Mouse (Mus musculus) small intestine, adult 2 months (tissue): ENCODE data around the gene Zfyve26. TPM values are rescaled to one million over a fixed set of nuclear protein-coding genes. Genes with fewer than 3 reads are reported as not detected.

ENCODE experiments used
- H3K27ac ChIP-seq: fragments of 200-500 bp; 2 replicates; pipeline ENCODE4 v1.5.1; 2012; ENCODE audit warnings: low read depth, low read length, control low read depth, inconsistent platforms; ENCODE audit not compliant: insufficient read depth
- H3K27me3 ChIP-seq: fragments of 200-500 bp; 2 replicates; pipeline ENCODE4 v1.6.1; 2012; ENCODE audit warnings: mild to moderate bottlenecking, moderate library complexity, low read length, inconsistent platforms; ENCODE audit not compliant: control insufficient read depth, insufficient read depth
- H3K36me3 ChIP-seq: fragments of 200-500 bp; 2 replicates; pipeline ENCODE4 v1.6.1; 2012; ENCODE audit warnings: mild to moderate bottlenecking, low read length, control low read depth, inconsistent platforms; ENCODE audit not compliant: control insufficient read depth, insufficient read depth
- H3K4me1 ChIP-seq: fragments of 200-500 bp; 2 replicates; pipeline ENCODE4 v1.6.1; 2012; ENCODE audit warnings: low read length, inconsistent platforms, mixed read lengths; ENCODE audit not compliant: control insufficient read depth, insufficient read depth, insufficient read length
- H3K4me3 ChIP-seq: fragments of 200-500 bp; 2 replicates; pipeline ENCODE4 v1.5.1; 2012; ENCODE audit warnings: low read depth, mild to moderate bottlenecking, control low read depth, inconsistent platforms, low read length, moderate library complexity
- CTCF ChIP-seq: fragments of 200-500 bp; IDR thresholded peaks from 2 replicates; pipeline ENCODE4 v1.5.1; 2012; ENCODE audit warnings: low read depth, mild to moderate bottlenecking, control low read depth, inconsistent platforms, low read length, moderate library complexity, mixed read lengths; ENCODE audit not compliant: insufficient replicate concordance, insufficient read length; ENCODE audit errors: extremely low read depth
- POLR2A ChIP-seq: fragments of 200-500 bp; IDR thresholded peaks from 2 replicates; pipeline ENCODE4 v1.6.1; 2012; ENCODE audit warnings: low read depth, mild to moderate bottlenecking, control low read depth, inconsistent platforms, low read length, moderate library complexity
- WGBS: fragments of 180-500 bp; shearing (Covaris S2); methylation state at CpG from one replicate; pipeline ENCODE4 v1.1.7; 2018; 5-methylcytosine and 5-hydroxymethylcytosine counted together
- polyA plus RNA-seq: library from polyadenylated mRNA; depleted of rRNA; stranded (reverse); fragments of >200 nt; gene quantifications from 2 replicates; pipeline ENCODE4 v1.2.3, GENCODE M21; 2012

The Zfyve26 gene
- polyA plus RNA-seq, 1 experiment, result 17.1 TPM

DNA sequence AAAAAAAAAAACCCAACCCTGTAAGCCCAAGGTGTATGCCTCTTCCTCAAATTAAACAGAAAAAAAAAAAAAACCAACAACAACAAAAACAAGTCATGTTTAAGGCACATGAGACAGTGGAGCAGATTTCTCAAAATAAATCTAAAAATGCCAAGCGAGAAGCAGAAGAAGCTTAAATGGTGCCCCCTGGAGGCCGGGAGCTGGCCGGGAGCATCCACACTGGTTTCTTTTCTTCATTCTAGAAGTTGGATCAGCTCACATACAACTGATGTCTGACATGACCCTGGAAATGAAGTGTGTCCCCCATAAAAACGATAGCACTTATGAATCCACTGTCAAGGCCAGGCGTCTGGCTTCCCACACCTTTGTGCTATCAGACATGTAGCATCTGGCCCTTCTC is 35.1 kb downstream of the Zfyve26 start:
- TF ChIP-seq CTCF (peak; percentile 56; the same call in 1 of the 2 replicates), POLR2A (no peak)
- H3K27ac ChIP-seq, result no peak overlapping the region
- peaks cover 56% of the 10 kb centered on the region for H3K36me3 ChIP-seq
- no peaks in the 10 kb centered on the region for H3K4me1 ChIP-seq
- no peak overlapping the region for H3K4me3 ChIP-seq
- H3K27me3 ChIP-seq, result no peaks in the 10 kb centered on the region
- WGBS, result 50% methylated on average over 5 of the region's 5 CpGs

GRCm38 (mm10) chr12:79260154-79260553 is 36.0 kb downstream of the Zfyve26 start:
- Histone ChIP-seq H3K4me1 (no peaks in the 10 kb centered on the region), H3K27ac (no peak overlapping the region), H3K4me3 (no peak overlapping the region), H3K36me3 (peaks cover 53% of the 10 kb centered on the region), H3K27me3 (no peaks in the 10 kb centered on the region)
- TF ChIP-seq CTCF (no peak), POLR2A (no peak)
- 94% methylated on average over 2 of the region's 2 CpGs for WGBS

GRCm38 (mm10) chr12:79254975-79255374 is 41.1 kb downstream of the Zfyve26 start:
- peaks cover 44% of the 10 kb centered on the region for H3K36me3 ChIP-seq
- 97% methylated on average over 10 of the region's 10 CpGs for WGBS
- no peak overlapping the region for H3K27ac ChIP-seq
- H3K4me1 ChIP-seq, result no peaks in the 10 kb centered on the region
- no peak overlapping the region for H3K4me3 ChIP-seq
- TF ChIP-seq POLR2A, result no peak
- no peak for TF ChIP-seq CTCF
- no peaks in the 10 kb centered on the region for H3K27me3 ChIP-seq

DNA sequence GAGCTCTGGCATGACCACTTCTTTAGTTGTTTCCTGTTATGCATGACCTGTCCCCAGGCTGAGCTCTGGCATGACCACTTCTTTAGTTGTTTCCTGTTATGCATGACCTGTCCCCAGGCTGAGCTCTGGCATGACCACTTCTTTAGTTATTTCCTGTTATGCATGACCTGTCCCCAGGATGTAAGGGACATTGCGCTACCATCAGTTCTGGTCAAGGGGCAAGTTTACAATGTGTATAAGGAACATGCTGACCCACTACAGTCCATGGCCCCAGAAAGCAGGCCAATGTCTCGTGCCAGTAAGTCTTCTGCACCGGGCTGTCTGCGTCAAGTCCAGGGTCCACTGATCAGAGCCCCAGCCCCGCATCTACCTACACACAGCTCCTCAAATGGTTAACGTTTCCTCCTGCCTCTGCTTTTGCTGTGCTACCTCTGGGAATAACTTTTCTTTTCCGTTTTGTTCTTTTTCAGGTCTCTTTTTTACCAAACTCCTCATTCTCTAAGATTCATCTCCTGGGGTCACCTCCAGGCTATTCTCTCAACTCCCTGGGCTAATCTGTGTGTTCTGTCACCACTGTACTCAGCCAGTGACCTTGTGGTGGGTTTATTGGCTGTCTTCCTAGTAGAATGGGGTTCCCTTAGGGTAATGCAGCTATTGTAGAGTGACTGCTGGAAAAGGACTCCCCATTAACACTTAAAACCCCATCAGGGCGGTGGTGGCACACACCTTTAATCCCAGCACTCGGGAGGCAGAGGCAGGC is 42.6 kb downstream of the Zfyve26 start:
- WGBS, result 92% methylated on average over 9 of the region's 9 CpGs
- Histone ChIP-seq H3K36me3 (peaks cover 52% of the 10 kb centered on the region), H3K27ac (no peak overlapping the region)

GRCm38 (mm10) chr12:79248110-79248509 is 48.0 kb downstream of the Zfyve26 start:
- no peaks in the 10 kb centered on the region for H3K4me1 ChIP-seq
- peaks cover 69% of the 10 kb centered on the region for H3K36me3 ChIP-seq
- no peak overlapping the region for H3K27ac ChIP-seq

More for the DNA sequence above, 42.6 kb downstream of the Zfyve26 start:
- Histone ChIP-seq H3K4me1 (no peaks in the 10 kb centered on the region), H3K27me3 (no peaks in the 10 kb centered on the region), H3K4me3 (no peak overlapping the region)
- TF ChIP-seq POLR2A, result no peak
- no peak for TF ChIP-seq CTCF

GRCm38 (mm10) chr12:79242921-79243320 is 53.2 kb downstream of the Zfyve26 start:
- 86% methylated on average over 6 of the region's 6 CpGs for WGBS
- TF ChIP-seq POLR2A (no peak), CTCF (no peak)
- H3K36me3 ChIP-seq, result peaks cover 78% of the 10 kb centered on the region
- no peak overlapping the region for H3K27ac ChIP-seq
- no peak overlapping the region for H3K4me3 ChIP-seq
- H3K27me3 ChIP-seq, result no peaks in the 10 kb centered on the region
- no peaks in the 10 kb centered on the region for H3K4me1 ChIP-seq

More at GRCm38 (mm10) chr12:79248110-79248509, 48.0 kb downstream of the Zfyve26 start:
- no peaks in the 10 kb centered on the region for H3K27me3 ChIP-seq
- TF ChIP-seq CTCF (no peak), POLR2A (no peak)
- WGBS, result 92% methylated on average over 3 of the region's 3 CpGs
- H3K4me3 ChIP-seq, result no peak overlapping the region

GRCm38 (mm10) chr12:79241985-79242384 is 54.1 kb downstream of the Zfyve26 start:
- Histone ChIP-seq H3K36me3 (peaks cover 83% of the 10 kb centered on the region), H3K27me3 (no peaks in the 10 kb centered on the region)

More at GRCm38 (mm10) chr12:79241985-79242384, 54.1 kb downstream of the Zfyve26 start:
- no peak overlapping the region for H3K27ac ChIP-seq
- H3K4me1 ChIP-seq, result no peaks in the 10 kb centered on the region
- H3K4me3 ChIP-seq, result no peak overlapping the region
- WGBS, result 83% methylated on average over 2 of the region's 2 CpGs
- TF ChIP-seq POLR2A, result no peak
- TF ChIP-seq CTCF, result no peak
